Mouse (Mus musculus) thymus, postnatal 25 days (tissue): ENCODE results near the gene Cox16.
"Not testable (repeated sequence)": the region's sequence is repeated elsewhere in the genome, so short reads cannot be mapped to it uniquely, and the experiment has no call there.

Experiments used
- DNase-seq: peaks from one replicate; pipeline ENCODE4 v3.0.0; 2022

Gene Cox16

GRCm38 (mm10) chr12:81484727-81485191 is at the start of gene Cox16:
Gene Cox16 (minus strand): TSS chr12:81485127.
- DNase-seq, result peak; percentile 90

- DNase-seq, result no peak
Measured at GRCm38 (mm10) chr12:81533029-81533419, 48.1 kb upstream of the Cox16 start.

GRCm38 (mm10) chr12:81532316-81533028 is 47.5 kb upstream of the Cox16 start, which contains the start of the genes Gm20498 and Synj2bp:
Gene Gm20498 (minus strand): TSS chr12:81532905.
Gene Synj2bp (minus strand): TSS chr12:81532911.
- peak; percentile 88 for DNase-seq

GRCm38 (mm10) chr12:81530587-81530986 is 45.7 kb upstream of the Cox16 start:
- not testable (repeated sequence) for DNase-seq

GRCm38 (mm10) chr12:81496906-81497305 is 12.0 kb upstream of the Cox16 start:
- DNase-seq, result not testable (repeated sequence)

GRCm38 (mm10) chr12:81490491-81490890 is 5.6 kb upstream of the Cox16 start:
- no peak for DNase-seq

- peak; percentile 4 for DNase-seq
Measured at GRCm38 (mm10) chr12:81485311-81485710, 384 bp upstream of the Cox16 start.

GRCm38 (mm10) chr12:81484212-81484611 is 715 bp downstream of the Cox16 start:
- DNase-seq, result no peak

- no peak for DNase-seq
Measured at GRCm38 (mm10) chr12:81483656-81484055, 1.3 kb downstream of the Cox16 start.

- not testable (repeated sequence) for DNase-seq
Measured at GRCm38 (mm10) chr12:81459051-81459450, 25.9 kb downstream of the Cox16 start.

- DNase-seq, result not testable (repeated sequence)
Measured at GRCm38 (mm10) chr12:81438985-81439384, 45.9 kb downstream of the Cox16 start.

GRCm38 (mm10) chr12:81434778-81435177 is 50.1 kb downstream of the Cox16 start:
- DNase-seq, result not testable (repeated sequence)

- DNase-seq, result no peak
Measured at GRCm38 (mm10) chr12:81421846-81422245, 63.1 kb downstream of the Cox16 start, which contains the start of gene Adam4. Gene Adam4 (minus strand): TSS chr12:81421946.

- no peak for DNase-seq
Measured at GRCm38 (mm10) chr12:81413211-81413610, 71.7 kb downstream of the Cox16 start.

- DNase-seq, result no peak
Measured at GRCm38 (mm10) chr12:81408966-81409365, 76.0 kb downstream of the Cox16 start.

- peak; percentile 47 for DNase-seq
Measured at GRCm38 (mm10) chr12:81402187-81402586, 82.7 kb downstream of the Cox16 start.

- not testable (repeated sequence) for DNase-seq
Measured at GRCm38 (mm10) chr12:81379364-81379763, 105.6 kb downstream of the Cox16 start, which contains the start of gene Gm4787. Gene Gm4787 (minus strand): TSS chr12:81379464.

- DNase-seq, result no peak
Measured at GRCm38 (mm10) chr12:81333841-81334240, 151.1 kb downstream of the Cox16 start.

GRCm38 (mm10) chr12:81332875-81333421 is 152.0 kb downstream of the Cox16 start, which contains the start of gene Slc8a3:
Gene Slc8a3 (minus strand): TSS chr12:81333180.
- DNase-seq, result no peak

GRCm38 (mm10) chr12:81331937-81332874 is 152.7 kb downstream of the Cox16 start:
- no peak for DNase-seq

- no peak for DNase-seq
Measured at GRCm38 (mm10) chr12:81331046-81331638, 153.8 kb downstream of the Cox16 start.

GRCm38 (mm10) chr12:81324991-81325390 is 159.9 kb downstream of the Cox16 start:
- no peak for DNase-seq
